Mouse (Mus musculus) CD4-positive, CD25-positive, alpha-beta regulatory T cell (primary cell): ENCODE results near the gene Tlk1. TPM values are rescaled to one million over a fixed set of nuclear protein-coding genes. Genes with fewer than 3 reads are reported as not detected.

Experiments used
- polyA plus RNA-seq: library from polyadenylated mRNA; unstranded; fragments of 100-300 nt; shearing (Covaris generic); gene quantifications from one replicate; pipeline ENCODE4 v1.2.1, GENCODE M21; 2017

The Tlk1 gene
- 73.5 TPM for polyA plus RNA-seq

GRCm38 (mm10) chr2:70825371-70826051, at the start of gene Tlk1:
Tlk1 (minus strand) TSS chr2:70825728.

Other genes starting within 250 kb of the Tlk1 start
- gene Gorasp2, start 164.2 kb downstream of the Tlk1 start, polyA plus RNA-seq, result 112 TPM
- 9.8 TPM for gene Gm26558, start 163.6 kb downstream of the Tlk1 start, polyA plus RNA-seq
- gene Dcaf17, start 229.6 kb upstream of the Tlk1 start, polyA plus RNA-seq, result 50.4 TPM
- gene Mettl8, start 229.9 kb upstream of the Tlk1 start, polyA plus RNA-seq, result 25.5 TPM